Mouse (Mus musculus): ENCODE data around the gene Gm28635.
A peak's percentile ranks its signal among the peaks of the same experiment; 100 is the strongest.

The Gm28635 gene

DNA sequence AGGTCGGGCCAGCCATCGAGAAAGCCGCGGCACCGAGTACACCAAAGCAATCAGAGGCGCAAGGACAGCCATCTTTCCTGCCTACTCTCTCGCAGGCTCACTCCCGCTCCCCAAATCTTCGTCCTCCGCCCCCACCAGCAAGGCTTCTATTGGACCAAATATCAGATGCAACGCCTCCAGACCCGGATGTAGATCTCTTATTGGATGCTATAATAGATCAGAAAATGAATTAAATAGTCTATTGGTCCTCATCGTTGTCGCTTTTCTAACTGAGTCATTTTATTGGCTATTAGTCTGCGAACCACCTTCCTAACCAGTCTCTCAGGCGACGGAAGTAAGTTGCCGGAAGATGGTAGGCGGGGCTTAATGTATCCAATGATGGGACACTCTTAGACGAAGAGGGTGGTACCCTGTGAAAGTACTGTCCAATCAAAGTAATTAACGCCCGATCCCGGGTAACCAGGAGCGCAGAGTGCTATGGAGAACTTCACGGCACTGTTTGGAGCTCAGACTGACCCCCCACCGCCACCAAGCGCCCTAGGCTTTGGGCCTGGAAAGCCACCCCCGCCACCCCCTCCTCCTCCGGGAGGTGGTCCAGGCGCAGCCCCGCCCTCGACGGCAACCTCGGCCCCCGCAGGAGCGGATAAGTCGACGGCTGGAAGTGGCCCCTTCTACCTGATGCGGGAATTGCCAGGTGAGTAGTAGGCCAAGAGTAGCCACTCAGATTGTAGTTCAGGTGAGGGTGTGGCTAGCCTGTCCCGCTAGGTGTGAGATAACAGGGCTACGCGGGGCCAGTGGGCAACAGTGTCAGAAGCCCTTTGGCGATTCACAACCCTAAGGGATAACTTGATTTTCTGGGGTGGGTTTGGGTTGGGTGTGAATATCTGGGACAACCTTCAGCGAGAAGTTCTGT is at the start of gene Gm28635, which contains the start of gene Med19:
Gene Gm28635, minus strand, starts transcription at position 74 of the 913 bp plus-strand sequence.
Gene Med19, plus strand, starts transcription at position 435 of the 913 bp plus-strand sequence.
- peak; percentile 99 for ATAC-seq (ENCODE audit: insufficient number of reproducible peaks, low FRiP score, low TSS enrichment)

DNA sequence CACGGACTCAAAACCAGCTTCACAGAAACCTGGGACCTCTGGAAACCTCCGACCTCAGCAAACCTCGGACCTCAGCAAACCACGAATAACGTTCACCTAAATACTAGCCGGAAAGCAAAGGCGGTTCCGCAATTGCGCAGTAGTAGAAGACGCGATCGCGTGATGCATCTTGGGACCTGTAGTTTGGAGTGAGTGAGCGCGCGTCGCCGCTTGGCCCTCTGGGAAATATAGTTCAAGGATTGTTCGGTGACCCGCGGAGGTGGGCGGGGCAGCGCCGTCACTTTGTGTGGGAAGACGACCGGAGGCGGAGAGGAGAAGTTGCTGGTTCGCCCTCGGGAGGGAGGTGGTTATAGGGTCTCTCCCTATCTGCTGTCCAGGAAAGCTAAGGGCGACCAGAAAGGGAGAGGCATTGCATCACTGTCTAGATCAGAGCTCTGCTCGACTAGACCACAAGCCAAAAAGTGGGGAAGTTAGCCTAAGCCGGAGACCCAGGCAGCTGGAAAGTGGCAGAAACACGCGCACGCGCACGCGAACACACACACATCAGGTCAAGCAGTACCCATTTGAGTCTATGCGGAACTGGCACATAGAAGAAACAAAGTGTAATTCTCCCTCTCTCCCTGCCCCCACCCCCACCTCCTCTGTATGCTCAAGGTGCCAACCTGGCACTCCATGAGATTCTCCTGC is 49.5 kb upstream of the Gm28635 start, which contains the start of gene Clp1:
Gene Clp1, minus strand, starts transcription at position 179 of the 687 bp plus-strand sequence.
- peak; percentile 94 for ATAC-seq (ENCODE audit: insufficient number of reproducible peaks, low FRiP score, low TSS enrichment)

DNA sequence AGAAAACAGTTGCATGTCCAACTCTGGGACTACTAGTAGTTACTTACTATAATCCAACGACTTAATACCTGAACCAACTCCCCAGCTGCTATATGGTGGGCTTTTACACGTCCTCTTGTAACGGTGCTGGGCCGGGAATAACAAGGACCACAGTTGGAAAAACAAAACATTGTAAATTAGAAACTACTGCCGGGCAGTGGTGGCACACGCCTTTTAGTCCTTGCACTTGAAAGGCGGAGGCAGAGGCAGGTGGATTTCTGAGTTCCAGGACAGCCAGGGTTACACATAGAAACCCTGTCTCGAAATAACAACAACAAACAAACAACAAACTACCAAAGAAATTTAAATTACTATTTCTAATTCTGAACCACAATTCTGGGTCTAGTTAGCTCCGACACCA is 48.9 kb upstream of the Gm28635 start:
- no peak for ATAC-seq (ENCODE audit: insufficient number of reproducible peaks, low FRiP score, low TSS enrichment)

DNA sequence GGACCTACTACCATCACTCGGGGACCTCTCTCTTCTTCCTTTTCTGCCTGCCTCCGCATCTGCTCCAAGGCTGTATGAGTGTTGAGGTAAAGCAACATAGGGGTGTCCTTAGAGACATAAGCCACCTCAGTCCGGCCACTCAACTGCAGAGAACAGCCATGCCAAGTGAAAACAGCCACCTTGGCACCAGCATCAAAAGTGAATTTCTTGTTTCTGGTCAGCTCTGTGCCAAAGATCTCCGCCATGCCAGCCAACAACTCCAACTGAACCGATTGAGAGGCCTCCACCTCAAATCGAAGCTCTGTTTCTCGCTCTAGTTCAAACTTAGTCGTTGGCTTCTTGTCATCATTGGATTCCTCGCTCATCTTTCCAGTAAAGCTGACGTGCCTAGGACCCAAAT is 47.9 kb upstream of the Gm28635 start:
- ATAC-seq (ENCODE audit: insufficient number of reproducible peaks, low FRiP score, low TSS enrichment): no peak

DNA sequence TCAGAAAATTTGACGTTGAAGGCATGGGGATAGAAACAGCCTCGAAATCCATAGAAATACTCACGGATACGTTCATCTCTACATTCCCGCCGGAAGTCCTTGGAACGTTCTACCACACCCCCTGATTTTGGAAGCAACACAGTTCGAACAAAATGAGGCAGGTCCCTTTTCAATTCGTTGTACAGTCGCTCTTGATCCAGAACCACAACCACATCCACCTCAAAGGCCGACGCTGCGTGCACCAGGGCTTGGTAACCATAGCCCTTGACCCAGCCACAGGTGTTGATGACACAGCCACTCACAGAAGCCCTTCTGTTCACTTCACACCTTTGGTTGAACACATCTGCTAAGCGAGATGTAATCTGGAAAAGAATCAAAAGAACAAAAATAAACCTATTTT is 46.0 kb upstream of the Gm28635 start:
- ATAC-seq (ENCODE audit: insufficient number of reproducible peaks, low FRiP score, low TSS enrichment): no peak

DNA sequence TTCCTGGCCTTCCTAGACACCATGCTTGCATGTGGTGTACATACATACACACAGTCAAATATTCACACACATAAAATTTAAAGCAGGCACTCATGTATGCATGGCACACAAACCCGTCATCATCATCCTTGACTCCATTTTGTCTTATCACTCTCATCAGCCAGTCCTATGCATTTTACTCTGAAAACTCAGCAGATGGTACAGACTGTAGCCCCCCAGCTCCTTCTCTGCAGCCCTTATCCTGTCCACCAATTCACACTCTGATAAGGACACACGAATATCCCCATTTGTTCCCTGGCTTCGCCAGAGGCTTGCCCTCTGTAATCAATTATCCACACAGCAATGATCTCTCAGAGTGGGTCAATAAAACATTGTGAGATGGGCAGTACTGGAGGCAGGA is 43.3 kb upstream of the Gm28635 start:
- ATAC-seq (ENCODE audit: insufficient number of reproducible peaks, low FRiP score, low TSS enrichment): no peak

DNA sequence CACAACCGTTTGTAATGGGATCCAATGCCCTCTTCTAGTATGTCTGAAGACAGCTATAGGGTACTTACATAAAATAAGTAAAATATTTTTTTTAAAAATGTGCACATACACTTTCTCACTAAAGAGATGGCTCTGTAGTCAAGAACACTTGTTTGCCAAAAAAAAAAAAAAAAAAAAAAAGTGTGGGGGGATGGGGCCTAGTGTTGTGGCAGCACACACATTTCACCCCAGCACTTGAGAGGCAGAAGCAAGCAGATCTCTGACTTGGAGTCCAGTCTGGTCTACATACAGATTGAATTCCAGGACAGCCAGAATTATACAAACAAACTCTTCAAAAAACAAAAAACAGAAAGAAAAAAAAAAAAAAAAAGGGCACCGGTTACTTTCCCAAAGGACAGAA is 42.9 kb upstream of the Gm28635 start:
- no peak for ATAC-seq (ENCODE audit: insufficient number of reproducible peaks, low FRiP score, low TSS enrichment)

DNA sequence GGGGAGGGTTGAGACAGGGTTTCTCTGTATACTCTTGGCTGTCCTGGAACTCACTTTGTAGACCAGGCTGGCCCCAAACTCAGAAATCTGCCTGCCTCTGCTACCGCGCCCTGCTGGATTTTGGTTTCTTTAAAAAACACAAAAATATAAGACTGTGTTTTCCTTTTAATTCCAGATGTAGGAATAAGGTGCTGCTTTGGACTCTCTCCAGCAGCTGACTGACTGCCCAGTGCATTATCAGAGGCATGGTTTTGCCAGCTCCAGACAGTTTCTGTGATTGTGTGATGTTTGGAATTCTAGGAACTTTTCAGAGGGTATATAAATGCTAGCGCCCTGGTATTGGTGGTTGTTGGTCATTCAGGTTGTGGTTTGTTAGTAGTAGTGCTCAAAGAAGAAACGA is 39.5 kb upstream of the Gm28635 start:
- ATAC-seq (ENCODE audit: insufficient number of reproducible peaks, low FRiP score, low TSS enrichment): no peak

DNA sequence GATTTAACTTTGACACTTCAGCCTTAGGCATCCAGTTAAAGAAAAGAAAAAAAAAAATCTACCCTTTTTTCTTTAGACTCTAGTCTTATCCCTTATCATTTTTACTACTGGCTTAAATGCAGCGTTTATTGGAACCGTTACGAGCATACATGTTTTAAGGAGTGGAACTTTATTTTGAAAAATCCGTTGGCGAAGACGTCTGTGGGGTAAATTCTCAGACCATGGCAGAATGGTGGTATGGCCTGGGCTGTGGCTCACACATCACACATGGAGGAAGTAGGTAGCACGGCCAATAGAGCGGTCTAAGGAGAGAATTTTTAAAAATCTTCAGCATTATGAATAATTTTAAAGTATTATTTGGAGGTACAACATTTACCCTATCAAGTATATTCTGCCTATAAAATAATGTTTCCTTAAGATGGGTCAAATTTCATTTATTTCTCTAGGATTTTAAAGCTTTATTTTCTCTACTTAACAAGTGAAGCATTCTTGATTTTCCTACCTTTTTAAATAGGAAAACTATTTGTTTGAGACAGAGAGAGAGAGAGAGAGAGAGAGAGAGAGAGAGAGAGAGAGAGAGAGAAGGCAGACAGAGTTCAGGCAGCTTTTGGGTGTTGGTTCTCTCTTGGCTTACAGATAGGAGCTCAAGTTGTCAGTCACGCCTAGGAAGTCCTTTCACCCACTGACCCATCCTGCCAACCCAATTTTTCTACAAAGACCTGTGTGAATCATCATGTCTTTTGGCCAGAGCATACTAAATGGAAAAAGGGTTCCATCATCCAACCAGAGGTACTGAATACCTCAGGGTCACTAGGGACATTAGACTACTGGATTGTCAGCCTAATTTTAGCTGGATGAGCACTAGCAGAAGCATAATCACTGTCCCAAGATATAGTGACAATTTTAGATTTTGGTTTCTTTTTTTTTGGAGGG is 38.8 kb upstream of the Gm28635 start:
- ATAC-seq (ENCODE audit: insufficient number of reproducible peaks, low FRiP score, low TSS enrichment): no peak

DNA sequence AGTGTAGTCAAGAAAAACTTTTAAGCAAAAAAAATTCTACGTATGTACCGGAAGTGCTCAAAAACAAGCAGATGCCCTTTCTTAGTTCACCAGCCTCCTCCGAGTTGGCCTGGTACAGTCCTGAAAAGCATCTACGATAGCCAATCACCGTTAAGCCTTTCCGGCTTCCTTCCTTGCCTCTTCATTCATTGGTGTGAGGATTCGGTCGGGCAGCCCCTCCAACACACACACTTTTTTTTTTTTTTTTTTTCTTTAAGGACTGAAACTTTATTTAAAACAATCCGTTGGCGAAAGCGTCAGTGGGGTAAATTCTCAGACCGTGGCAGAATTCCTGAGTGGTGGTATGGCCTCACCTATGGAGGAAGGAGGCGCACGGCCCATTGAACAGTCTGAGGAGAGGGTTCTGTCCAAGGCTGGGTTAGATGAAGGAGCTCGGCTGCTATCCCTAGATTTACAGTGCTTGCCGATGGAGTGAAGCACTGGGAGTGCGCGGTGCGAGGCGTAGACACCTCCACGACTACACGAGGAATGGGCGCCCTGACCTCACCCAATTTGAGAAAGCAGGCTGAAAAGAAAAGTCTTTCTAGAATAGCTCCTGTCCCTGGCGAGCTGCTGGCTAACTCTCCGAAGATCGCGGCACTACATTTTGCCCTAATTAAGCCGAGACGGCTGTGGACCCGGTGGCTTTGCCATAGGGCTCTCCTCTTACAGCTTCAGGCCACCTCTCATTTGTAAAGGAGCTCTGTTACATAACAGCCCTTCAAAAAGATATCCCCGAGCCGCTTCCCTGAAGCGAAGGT is 37.9 kb upstream of the Gm28635 start:
- peak; percentile 92 for ATAC-seq (ENCODE audit: insufficient number of reproducible peaks, low FRiP score, low TSS enrichment)

DNA sequence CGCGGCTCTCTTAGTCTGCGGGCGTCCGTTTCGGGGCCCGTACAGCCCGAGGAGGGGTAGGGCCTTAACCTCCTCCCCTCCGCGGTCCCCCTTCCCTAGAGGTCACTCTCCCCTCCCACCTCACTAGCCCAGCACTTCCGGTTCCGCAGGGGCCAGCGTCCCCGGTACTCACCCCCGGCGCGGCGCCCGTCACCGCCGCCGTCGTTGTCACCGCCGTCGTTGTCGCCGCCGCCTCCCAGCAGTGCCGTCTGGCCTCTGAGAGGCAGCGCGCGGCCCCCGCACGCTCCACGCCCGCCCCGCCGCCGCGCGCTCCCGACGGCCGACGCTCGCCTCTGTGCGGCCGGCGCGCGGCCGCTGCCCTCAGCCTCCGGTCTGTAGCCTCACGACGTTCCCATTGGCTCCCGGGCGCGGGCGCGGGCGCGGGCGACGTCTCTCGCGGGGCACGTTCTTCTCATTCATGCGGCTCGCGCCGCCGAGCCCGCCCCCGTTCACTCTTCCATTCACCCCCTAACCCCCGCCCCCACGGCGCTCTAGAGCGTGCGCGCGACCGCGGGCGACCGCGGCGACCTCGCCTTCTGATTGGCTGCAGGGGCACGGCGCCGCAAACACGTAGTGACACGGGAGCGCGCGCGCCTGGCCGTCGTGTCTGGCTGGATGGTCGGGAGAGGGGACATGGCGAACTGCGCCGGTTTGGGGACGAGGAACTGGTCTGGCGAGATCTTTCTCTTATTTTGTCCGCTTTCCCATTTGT is 37.1 kb upstream of the Gm28635 start, which contains the start of gene Zdhhc5:
Gene Zdhhc5, minus strand, starts transcription at position 370 of the 751 bp plus-strand sequence.
- peak; percentile 93 for ATAC-seq (ENCODE audit: insufficient number of reproducible peaks, low FRiP score, low TSS enrichment)

DNA sequence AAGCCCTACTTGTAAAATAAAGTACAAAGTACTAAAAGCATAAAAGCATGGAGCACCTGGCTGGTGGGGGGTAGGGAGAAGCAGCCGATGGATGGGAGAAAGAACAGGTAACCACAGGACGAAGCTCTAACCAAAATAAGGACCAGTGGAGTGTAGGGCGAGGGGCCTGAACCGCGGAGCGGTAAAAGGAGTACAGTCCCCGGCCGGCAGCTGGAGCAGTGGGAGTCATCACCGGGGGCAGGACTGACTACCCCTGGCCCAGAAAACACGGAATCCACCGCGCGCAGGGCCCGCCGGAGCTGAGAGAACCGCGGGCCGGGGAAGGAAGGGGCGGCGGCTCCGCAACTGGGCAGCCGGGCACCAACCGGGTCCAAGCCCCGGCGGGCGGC is 36.6 kb upstream of the Gm28635 start:
- no peak for ATAC-seq (ENCODE audit: insufficient number of reproducible peaks, low FRiP score, low TSS enrichment)

DNA sequence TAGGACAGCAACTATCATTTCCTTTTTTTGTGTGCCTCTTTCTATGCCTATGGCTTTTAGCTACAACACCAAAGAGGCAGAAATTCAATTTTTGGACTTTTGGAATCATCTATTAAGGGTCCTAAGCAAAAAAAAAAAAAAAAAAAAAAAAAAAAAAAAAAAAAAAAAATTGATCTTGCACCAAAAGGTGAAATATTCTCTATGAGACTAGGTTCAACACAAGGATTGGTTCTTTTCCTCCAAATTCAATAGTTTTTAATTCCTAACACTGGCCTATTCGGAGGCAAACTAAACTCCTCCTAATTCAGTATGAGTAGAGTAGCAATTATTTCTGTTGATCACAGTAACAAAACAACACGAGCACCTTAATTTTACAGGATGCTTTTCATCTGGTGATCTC is 34.1 kb upstream of the Gm28635 start:
- ATAC-seq (ENCODE audit: insufficient number of reproducible peaks, low FRiP score, low TSS enrichment): no peak

DNA sequence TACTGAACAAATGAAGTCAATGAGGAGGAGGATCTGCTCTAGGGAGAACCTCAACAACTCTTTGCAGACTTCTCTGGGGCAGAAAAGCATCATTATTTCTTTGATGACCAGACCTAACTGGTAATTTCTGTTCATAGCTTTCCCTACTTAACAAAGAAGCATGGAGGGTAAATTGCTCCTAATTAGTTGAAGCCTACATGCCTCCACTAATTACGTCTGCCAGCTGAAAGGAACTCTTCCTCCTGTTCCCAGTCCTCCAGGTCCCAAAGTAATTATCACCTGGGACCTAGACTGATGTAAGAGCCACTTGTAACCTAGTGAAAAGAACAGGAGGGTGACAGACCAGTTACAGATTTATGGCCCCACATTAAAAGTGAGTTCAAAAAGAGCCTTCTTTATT is 29.7 kb upstream of the Gm28635 start:
- no peak for ATAC-seq (ENCODE audit: insufficient number of reproducible peaks, low FRiP score, low TSS enrichment)

DNA sequence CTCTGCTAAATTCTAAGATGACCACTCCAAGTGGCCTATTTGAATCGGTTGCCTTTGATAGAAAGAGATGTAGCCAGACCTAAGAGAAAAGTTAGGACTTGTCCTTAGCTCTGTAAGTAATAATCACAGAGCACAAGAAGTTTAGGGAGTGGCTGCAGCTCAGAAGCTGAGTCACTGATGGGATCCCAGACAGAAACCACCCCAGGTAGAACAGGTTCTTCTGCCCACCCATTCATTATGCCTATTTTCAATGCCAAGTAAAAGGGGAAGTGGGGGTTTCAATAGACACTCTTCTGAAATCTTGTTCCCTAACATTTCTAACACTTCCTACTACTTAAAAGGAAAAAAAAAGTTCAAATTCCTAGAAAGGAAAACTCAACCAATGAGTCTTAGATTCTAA is 27.5 kb upstream of the Gm28635 start:
- no peak for ATAC-seq (ENCODE audit: insufficient number of reproducible peaks, low FRiP score, low TSS enrichment)

DNA sequence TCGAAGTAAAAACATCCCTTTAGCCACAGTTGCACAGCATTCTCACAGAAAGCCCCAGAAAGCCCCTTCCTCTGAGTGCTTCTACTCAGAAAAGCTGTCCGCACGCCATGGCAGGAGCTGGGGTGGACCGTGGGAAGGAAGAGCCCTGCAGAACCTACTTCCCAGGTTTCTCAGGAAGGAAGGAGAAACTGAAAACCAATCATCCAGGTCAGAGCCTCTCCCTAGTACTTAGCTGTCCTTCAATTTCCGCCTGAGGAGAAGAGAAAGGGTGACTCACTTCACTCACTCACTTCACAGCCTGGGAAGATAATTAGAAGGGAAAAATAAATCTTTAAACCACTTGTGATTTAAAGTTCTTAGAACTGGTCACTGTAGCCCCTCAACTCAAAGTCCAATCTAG is 26.5 kb upstream of the Gm28635 start:
- ATAC-seq (ENCODE audit: insufficient number of reproducible peaks, low FRiP score, low TSS enrichment): no peak

DNA sequence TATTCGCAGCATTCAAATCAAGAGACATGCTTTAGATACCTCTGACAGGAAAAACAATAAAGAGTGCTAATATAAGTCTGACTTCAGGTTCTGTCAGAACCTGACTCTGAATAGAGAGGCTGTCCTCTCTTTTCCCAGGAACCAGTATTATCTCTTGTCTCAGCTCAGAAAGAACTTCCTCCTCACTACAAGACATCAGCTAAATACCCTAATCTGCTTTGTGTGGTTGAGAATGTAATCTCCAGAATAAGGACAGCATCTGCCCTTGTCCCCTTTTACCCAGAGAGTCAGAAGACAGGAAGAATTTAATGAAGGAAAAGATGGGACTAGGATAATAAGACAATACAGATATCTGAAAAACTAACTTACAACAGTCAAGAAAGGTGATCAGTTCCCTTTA is 25.7 kb upstream of the Gm28635 start:
- no peak for ATAC-seq (ENCODE audit: insufficient number of reproducible peaks, low FRiP score, low TSS enrichment)

DNA sequence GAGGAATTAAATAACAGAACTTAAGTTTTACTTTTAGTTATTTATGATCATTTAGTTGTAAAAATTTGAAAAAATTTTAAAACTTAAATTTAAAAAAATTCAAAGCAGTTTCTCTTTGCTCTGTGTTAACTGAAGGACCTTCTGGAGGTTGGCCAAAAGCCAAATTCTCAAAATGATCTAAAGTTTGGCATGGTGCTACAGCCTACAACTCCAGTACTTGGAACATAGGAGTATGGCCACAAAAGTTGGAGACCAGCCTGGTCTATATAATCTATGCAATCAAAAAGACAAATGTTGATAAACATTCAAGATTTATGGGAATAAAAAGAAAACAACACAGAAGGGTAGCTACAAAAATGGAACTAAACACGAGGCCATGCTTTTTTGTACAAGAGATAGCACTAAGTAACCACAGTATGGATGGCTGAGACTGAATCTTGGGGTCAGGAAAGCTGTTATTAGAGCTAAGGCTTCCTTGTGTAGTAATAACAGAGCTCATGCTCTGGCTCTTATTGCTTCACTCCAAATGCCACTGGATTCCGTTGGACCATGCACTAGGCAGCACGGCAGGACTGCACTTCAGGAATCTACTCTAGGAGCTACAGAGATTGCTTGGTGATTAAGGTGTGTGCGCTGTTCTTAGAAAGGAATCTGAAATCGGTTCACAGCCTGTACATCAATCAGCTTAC is 17.3 kb upstream of the Gm28635 start:
- ATAC-seq (ENCODE audit: insufficient number of reproducible peaks, low FRiP score, low TSS enrichment): no peak

Data from cerebellum, adult (tissue).